Mouse (Mus musculus): ENCODE data around the gene Rgs6. TPM values are rescaled to one million over a fixed set of nuclear protein-coding genes. Genes with fewer than 3 reads are reported as not detected.

Gene Rgs6
- total RNA-seq, 1 experiment from 2014 or later: 2.1 TPM

- no peak for DNase-seq
Measured at GRCm38 (mm10) chr12:83131405-83131804, 543.3 kb downstream of the Rgs6 start.

DNA sequence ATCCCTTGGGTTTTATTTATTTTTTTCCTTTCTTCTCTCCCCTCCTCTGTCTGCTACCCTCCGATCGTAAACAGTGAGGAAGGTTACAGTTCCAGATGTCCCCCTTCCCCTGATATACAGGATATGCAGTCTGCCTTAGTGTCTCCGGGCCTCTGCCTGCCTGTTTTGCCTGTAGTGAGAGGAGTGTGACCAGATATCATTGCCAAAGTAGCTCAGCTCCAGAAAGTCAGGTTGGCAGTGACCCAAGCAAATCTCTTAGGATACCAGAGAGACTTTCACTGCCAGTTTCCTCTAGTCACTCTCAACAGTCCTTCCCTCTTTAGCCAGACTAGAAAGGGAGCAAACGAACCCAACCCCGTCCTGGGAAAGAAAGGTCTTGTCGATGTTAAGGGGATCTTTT is 545.7 kb downstream of the Rgs6 start:
- DNase-seq: peak; percentile 76

DNA sequence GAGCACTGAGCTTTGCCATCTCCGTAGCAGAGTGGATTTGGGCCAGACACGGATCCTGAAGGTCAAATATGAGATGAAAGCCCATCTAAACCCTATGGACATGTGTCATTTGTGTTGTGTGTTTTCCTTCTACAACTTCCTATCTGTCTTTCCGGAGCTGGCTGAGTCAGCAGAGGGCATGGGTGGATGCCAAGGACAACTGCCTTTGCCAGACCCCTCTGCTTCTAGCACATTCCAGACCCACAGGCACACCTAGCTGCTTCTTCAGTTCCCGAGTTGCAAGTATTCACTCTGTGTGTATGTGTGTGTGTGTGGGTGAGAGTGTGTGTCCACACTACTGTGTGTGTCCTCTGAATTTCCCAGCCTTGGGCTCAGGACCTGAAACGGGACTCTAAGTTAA is 547.9 kb downstream of the Rgs6 start:
- DNase-seq: peak; percentile 62

DNA sequence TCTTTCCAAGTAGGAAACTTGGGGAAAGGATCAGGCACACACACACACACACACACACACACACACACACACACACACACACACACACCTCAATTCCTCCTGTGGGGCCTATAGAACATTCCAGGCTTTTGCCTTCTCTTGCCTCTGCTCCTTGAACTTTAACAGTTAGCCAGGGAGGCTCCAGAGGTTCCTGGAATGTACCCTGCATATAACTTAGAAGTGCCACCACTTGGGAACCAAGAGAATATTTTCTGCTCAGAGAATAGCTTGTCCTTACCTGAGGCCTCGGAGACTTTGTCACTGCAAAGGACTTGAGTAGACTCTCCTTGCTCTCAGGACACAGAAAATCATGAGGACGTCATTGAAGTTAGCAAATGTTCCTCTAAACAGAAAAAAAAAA is 548.4 kb downstream of the Rgs6 start:
- DNase-seq: no peak

GRCm38 (mm10) chr12:83137001-83137400 is 548.9 kb downstream of the Rgs6 start:
- DNase-seq: peak; percentile 28

GRCm38 (mm10) chr12:83141164-83141563 is 553.1 kb downstream of the Rgs6 start:
- DNase-seq: no peak

DNA sequence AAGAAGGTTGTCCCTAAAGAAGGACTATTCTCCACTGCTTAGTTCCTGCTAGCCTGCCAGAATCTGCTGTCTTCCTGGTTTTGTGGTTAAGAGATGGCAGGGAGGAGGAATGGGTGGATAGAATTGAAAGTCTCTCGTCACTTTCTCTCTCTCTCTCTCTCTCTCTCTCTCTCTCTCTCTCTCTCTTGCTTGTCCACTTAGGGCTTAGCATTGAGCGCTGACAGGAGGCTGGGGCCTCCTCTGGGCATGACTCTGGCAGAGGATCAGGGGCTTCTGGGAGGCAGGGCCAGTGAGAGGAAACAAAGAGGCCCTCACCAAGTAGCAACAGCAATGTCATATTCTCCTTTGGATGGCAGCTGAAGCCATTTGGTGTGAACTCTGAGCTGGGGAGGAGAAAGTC is 554.4 kb downstream of the Rgs6 start:
- DNase-seq: no peak

DNA sequence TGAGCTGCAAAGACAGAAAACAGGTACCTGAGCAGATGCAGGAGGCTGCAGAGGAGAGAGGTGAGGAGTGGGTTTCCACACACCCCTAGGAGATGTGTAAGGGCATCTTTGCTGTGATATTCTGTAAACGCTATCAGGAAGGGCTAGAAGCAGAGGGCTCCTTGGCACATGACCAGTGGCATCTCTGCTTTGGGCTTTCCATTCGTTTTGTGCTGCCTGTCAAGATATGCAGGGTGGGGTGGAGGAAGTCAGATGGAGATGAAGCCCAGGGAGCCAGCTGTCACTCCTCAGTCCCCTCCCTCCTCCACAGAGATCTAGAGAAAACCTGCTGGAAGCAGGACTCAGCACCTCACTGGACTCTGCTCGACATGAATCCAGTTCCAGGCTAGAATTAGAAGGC is 555.0 kb downstream of the Rgs6 start:
- DNase-seq: no peak

DNA sequence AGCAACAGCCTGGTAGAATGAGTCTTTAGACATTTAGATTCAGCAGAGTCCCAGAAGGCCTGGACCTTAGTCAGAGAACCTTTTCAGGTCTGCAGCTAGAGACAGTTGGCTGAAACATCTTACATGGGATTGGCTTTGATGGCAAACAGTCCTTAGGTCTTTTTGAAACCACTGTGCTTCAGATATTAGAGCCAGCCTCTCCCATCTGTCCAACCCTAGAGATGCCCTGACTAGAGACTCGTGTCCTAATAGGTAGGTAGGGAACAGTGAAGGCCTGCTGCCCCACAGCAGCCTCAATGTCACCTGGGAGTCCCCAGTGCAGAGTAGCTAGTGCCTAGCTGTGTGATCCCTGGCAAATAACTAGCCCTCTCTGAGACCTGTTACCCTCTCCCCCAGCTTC is 555.5 kb downstream of the Rgs6 start:
- DNase-seq: no peak

GRCm38 (mm10) chr12:83145074-83145473 is 557.0 kb downstream of the Rgs6 start:
- DNase-seq: no peak

GRCm38 (mm10) chr12:83145902-83146301 is 557.8 kb downstream of the Rgs6 start:
- no peak for DNase-seq

GRCm38 (mm10) chr12:83146917-83147316 is 558.8 kb downstream of the Rgs6 start:
- DNase-seq: peak; percentile 63

GRCm38 (mm10) chr12:83150030-83150429 is 561.9 kb downstream of the Rgs6 start:
- peak; percentile 75 for DNase-seq

DNA sequence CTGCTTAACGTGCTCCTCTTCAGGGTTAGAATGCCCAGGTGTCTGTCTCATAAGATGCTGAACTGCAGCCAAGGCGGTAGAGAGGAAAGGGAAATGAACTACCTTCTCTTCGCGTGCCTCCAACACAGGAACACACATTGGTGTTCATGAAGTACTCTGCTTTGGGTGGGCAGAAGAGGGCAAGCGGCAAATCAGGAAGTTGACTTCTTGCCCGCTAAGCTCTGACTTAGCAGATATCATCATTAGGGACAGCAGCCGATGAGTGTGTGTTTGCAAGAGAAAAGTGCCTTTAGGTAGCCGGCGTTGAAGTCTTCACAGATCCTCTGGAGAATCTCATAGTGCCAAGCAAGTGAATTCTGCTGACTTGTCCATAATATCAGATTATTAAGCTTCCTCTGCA is 562.7 kb downstream of the Rgs6 start:
- no peak for DNase-seq

- DNase-seq: peak; percentile 42
Measured at GRCm38 (mm10) chr12:83151474-83151873, 563.4 kb downstream of the Rgs6 start.

DNA sequence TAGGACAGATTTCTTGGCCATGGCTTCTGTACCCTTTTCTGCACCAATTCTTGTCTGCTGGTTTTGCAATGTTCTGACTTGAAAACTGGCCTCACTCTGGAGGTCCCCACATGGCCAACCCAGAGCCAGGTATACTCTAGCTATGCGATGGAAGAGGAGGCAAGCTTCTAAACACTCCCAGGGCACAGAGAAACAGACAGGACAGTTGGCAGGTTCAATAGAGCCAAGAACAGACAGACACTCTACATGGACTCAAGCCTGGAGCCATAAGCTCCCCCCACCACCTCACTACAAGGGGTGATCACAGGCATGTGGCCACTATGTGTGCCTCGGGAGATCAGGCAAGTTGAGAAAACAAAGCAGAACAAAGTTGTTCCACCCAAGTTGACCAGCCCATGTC is 572.1 kb downstream of the Rgs6 start:
- no peak for DNase-seq

- DNase-seq: no peak
Measured at GRCm38 (mm10) chr12:83160700-83161099, 572.6 kb downstream of the Rgs6 start.

GRCm38 (mm10) chr12:83163721-83164120 is 575.6 kb downstream of the Rgs6 start:
- DNase-seq: no peak

- no peak for DNase-seq
Measured at GRCm38 (mm10) chr12:83165058-83165457, 577.0 kb downstream of the Rgs6 start.

- no peak for DNase-seq
Measured at GRCm38 (mm10) chr12:83168310-83168709, 580.2 kb downstream of the Rgs6 start.

GRCm38 (mm10) chr12:83169495-83170209 is 581.6 kb downstream of the Rgs6 start:
- DNase-seq: peak; percentile 25

DNA sequence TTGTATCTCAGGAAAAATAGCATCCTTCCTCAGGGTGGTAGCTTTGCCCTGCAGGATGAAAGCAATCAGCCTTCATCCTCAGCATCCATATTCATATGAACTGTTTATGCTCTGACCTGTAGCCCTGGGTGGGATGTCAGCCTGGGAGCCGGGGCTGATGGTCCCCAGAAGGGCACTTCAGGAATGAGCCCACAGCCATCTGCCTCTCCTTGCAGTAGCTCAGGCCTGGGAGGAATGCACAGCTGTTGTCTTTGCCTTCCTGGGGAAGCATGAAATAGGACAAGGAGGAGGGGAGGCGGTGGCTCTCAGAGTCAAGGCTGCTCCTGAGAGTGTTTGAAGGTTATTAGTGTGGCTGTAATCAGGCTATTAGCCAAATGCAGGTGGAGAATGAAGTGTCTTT is 590.7 kb downstream of the Rgs6 start:
- DNase-seq: no peak

DNA sequence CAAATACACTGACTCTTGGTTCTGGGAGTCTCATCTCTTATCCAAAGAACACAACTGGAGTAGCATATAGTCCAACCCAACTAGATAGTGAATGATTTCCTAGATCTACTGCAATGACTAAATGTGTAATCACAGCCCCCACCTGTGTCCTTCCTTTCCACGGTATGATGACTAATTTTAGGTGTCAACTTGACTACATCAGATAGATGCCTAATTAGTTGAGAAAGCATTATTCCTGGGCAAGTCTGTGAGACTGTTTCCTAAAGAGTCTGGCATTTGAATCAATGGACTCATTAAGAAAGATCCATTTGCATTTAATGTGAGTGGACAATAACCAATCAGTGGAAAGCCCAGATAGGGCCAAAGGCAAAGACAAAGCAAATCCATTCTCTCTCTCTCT is 591.8 kb downstream of the Rgs6 start:
- DNase-seq: no peak

GRCm38 (mm10) chr12:83180561-83180960 is 592.5 kb downstream of the Rgs6 start:
- DNase-seq: no peak

DNA sequence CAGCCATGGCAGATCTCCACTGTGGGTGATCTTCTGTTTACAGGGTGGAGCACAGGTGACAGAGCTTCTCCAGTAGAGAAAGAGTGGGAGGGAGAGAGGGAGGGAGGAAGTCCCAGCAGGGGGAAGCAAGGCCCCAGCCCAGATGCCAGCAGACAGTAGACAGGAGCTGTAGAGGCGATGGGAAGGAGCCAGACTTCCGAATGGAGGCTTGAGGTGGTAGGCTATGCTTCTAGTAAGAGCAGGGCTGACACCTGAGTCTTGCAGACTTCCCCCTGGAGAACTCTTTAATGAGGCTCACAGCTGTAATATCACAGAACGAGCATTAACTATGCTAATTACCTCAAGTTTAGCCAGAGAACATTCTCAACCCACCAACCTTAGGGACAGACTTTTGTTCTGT is 613.6 kb downstream of the Rgs6 start:
- DNase-seq: no peak

Data from adrenal gland, postnatal 14 days (tissue).